Mouse (Mus musculus): ENCODE data around the gene Gadd45a.
"Not testable (repeated sequence)": the region's sequence is repeated elsewhere in the genome, so short reads cannot be mapped to it uniquely, and the experiment has no call there.

- TF ChIP-seq POLR2A (IDR thresholded peaks at IDR 0.05; ENCODE audit: insufficient read depth, low read length); CTCF (IDR thresholded peaks at IDR 0.05; ENCODE audit: low read depth, low read length): not testable (repeated sequence)
Measured at GRCm38 (mm10) chr6:67032972-67033371, 4.3 kb downstream of the Gadd45a start.
